Mouse (Mus musculus) heart, embryonic 10.5 days (tissue): ENCODE measurements around the gene Fgf9. TPM values are rescaled to one million over a fixed set of nuclear protein-coding genes. Genes with fewer than 3 reads are reported as not detected.

ENCODE experiments used
- DNase-seq: peaks from one replicate; pipeline ENCODE4 v3.0.0-alpha.2; 2017; ENCODE audit warnings: low spot score
- H3K27ac ChIP-seq: fragments of 300-500 bp; sonication (generic); 2 replicates; pipeline ENCODE4 v1.5.1; 2016; ENCODE audit warnings: mild to moderate bottlenecking
- H3K27me3 ChIP-seq: fragments of 300-500 bp; sonication (generic); 2 replicates; pipeline ENCODE4 v1.6.1; 2016; ENCODE audit warnings: mild to moderate bottlenecking; ENCODE audit not compliant: poor library complexity, insufficient read depth, severe bottlenecking
- H3K36me3 ChIP-seq: fragments of 300-500 bp; sonication (generic); 2 replicates; pipeline ENCODE4 v1.6.1; 2016; ENCODE audit warnings: mild to moderate bottlenecking, moderate library complexity
- H3K4me1 ChIP-seq: fragments of 300-500 bp; sonication (generic); 2 replicates; pipeline ENCODE4 v1.6.1; 2016; ENCODE audit warnings: mild to moderate bottlenecking
- H3K4me3 ChIP-seq: fragments of 300-500 bp; sonication (generic); 2 replicates; pipeline ENCODE4 v1.5.1; 2016; ENCODE audit warnings: mild to moderate bottlenecking, moderate library complexity
- H3K9me3 ChIP-seq: fragments of 300-500 bp; sonication (generic); 2 replicates; pipeline ENCODE4 v1.6.1; 2016; ENCODE audit warnings: mild to moderate bottlenecking, moderate library complexity
- WGBS: fragments of 180-500 bp; shearing (Covaris S2); methylation state at CpG from one replicate; pipeline ENCODE4 v1.1.7; 2016; 5-methylcytosine and 5-hydroxymethylcytosine counted together
- polyA plus RNA-seq: library from polyadenylated mRNA; unstranded; fragments of >200 nt; fragmentation: Nextera tagmentation; extraction: Ambion mirVana; gene quantifications from 2 replicates; pipeline ENCODE4 v1.2.1, GENCODE M21; 2016

The Fgf9 gene
- polyA plus RNA-seq, 1 experiment from 2014 or later, result 5.4 TPM

DNA sequence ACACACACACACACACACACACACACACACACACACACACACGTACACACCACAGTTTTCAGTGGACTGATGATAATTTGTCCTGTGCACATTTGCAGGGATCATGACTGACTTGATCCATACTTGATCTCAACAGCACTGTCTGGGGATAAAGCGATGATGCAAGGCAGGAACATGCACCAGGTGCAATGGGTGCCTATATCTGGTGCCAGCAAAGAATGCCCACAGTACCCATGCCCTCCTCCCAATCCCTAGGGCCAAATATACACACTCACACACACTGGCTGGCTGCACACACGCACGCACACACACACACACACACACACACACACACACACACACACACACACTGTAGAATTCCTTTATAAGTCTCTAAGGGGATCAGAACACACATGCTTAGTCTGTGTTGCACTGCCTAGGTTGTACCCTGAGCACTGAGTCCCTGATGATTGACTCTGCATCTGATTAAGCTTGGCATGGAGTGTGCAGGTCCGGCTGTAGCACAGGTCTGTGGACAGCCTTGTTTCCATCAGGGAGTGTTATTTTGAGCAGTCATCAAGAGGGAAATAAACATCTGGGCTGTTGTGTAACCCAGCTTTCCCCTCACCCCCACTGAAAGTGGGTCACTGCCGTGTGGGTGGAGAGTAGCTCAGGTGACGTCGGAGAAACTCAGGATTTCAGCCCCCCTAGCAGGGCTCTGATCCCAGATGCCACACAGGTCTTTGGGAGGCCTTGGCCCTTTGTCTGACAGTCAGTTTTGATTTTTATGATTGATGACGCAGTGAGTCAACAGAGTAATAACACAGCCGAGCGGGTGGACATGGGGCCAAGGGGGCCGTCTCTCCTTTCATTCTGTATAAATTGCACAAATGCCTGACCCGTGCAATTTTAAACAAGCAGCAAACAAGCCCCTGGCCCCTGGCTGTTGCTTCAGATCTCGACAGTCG is 83.4 kb downstream of the Fgf9 start:
- H3K27me3 ChIP-seq, result no peaks in the 10 kb centered on the region
- no peak overlapping the region for H3K4me3 ChIP-seq
- no peak overlapping the region for H3K27ac ChIP-seq
- no peaks in the 10 kb centered on the region for H3K9me3 ChIP-seq
- DNase-seq, result no peak
- peaks cover 17% of the 10 kb centered on the region for H3K4me1 ChIP-seq
- WGBS, result 64% methylated on average over 15 of the region's 15 CpGs
- H3K36me3 ChIP-seq, result no peaks in the 10 kb centered on the region

DNA sequence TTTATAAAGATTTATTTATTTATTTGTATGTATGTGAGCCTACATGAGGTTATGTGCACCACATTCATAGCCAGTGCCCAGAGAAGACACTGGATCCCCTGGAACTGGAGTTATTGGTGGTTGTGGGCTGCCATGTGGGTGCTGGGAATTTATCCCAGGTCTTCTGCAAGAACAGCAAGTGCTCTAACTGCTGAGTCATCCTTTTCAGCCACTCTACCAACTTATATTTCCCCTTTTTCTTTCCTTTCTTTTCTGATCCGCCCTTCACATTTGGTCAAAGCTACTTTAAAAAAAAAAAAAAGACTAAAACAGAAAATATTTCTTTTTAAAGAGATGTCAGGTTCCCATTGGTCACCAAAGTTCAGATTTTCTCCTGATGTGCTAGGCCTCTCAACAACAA is 90.3 kb downstream of the Fgf9 start:
- 82% methylated on average over 1 of the region's 1 CpGs for WGBS
- Histone ChIP-seq H3K4me1 (no peaks in the 10 kb centered on the region), H3K36me3 (no peaks in the 10 kb centered on the region), H3K27ac (no peak overlapping the region), H3K27me3 (no peaks in the 10 kb centered on the region), H3K9me3 (no peaks in the 10 kb centered on the region), H3K4me3 (no peak overlapping the region)
- DNase-seq, result no peak

Other genes with a start within 250 kb of the Fgf9 start
- gene Ska3, start 244.4 kb upstream of the Fgf9 start, polyA plus RNA-seq, result 35.1 and 44.7 TPM in 2 replicates
- 150 and 155 TPM in 2 replicates for gene Mrpl57, start 244.3 kb upstream of the Fgf9 start, polyA plus RNA-seq
- 46.7 and 52.1 TPM in 2 replicates for gene Zdhhc20, start 180.3 kb upstream of the Fgf9 start, polyA plus RNA-seq
- gene Micu2, start 71.3 kb upstream of the Fgf9 start, polyA plus RNA-seq, result 82.7 and 88.7 TPM in 2 replicates